Mouse (Mus musculus) kidney, embryonic 16.5 days (tissue): ENCODE measurements around the gene Cmtm4. TPM values are rescaled to one million over a fixed set of nuclear protein-coding genes. Genes with fewer than 3 reads are reported as not detected.

Source experiments
- ATAC-seq: fragments of 200-750 bp; cut with Nextera tagmentation; 2 replicates; pipeline ENCODE4 v1.8.0; 2017; ENCODE audit warnings: moderate TSS enrichment; ENCODE audit not compliant: low FRiP score, low TSS enrichment
- H3K27ac ChIP-seq: fragments of 300-500 bp; sonication (generic); 2 replicates; pipeline ENCODE4 v1.5.1; 2014; ENCODE audit warnings: low read length
- H3K27me3 ChIP-seq: fragments of 300-500 bp; sonication (generic); 2 replicates; pipeline ENCODE4 v1.6.1; 2014; ENCODE audit warnings: low read length, control low read depth, mixed read lengths; ENCODE audit not compliant: insufficient read depth
- H3K36me3 ChIP-seq: fragments of 300-500 bp; sonication (generic); 2 replicates; pipeline ENCODE4 v1.6.1; 2014; ENCODE audit warnings: low read length, control low read depth, mixed read lengths; ENCODE audit not compliant: insufficient read depth
- H3K4me1 ChIP-seq: fragments of 300-500 bp; sonication (generic); 2 replicates; pipeline ENCODE4 v1.6.1; 2014; ENCODE audit warnings: low read length, control low read depth, mixed read lengths; ENCODE audit not compliant: insufficient read depth
- H3K4me2 ChIP-seq: fragments of 300-500 bp; sonication (generic); replicated peaks from 2 replicates; pipeline ENCODE4 v1.6.1; 2014; ENCODE audit warnings: low read depth, low read length
- H3K4me3 ChIP-seq: fragments of 300-500 bp; sonication (generic); 2 replicates; pipeline ENCODE4 v1.5.1; 2014; ENCODE audit warnings: mild to moderate bottlenecking, low read length
- H3K9ac ChIP-seq: fragments of 300-500 bp; sonication (generic); replicated peaks from 2 replicates; pipeline ENCODE4 v1.6.1; 2014; ENCODE audit warnings: low read length
- H3K9me3 ChIP-seq: fragments of 300-500 bp; sonication (generic); 2 replicates; pipeline ENCODE4 v1.6.1; 2016; ENCODE audit warnings: low read length, control low read depth
- whole genome bisulfite sequencing: fragments of 180-500 bp; shearing (Covaris S2); extraction: QIAGEN DNeasy Blood & Tissue Kit; methylation state at CpG from one replicate; pipeline ENCODE4 v1.1.7; 2014; 5-methylcytosine and 5-hydroxymethylcytosine counted together
- polyA plus RNA-seq: library from polyadenylated mRNA; unstranded; fragments of >200 nt; fragmentation: Nextera tagmentation; extraction: Ambion mirVana; gene quantifications from 2 replicates; pipeline ENCODE4 v1.2.1, GENCODE M21; 2015

Cmtm4 gene
- polyA plus RNA-seq, 1 experiment from 2014 or later, result 3.6 TPM

- 0% methylated on average over 48 of the region's 82 CpGs for WGBS
Measured at GRCm38 (mm10) chr8:104394801-104395702, 555 bp downstream of the Cmtm4 start.

GRCm38 (mm10) chr8:104393767-104394166 is 1.8 kb downstream of the Cmtm4 start:
- peak overlapping the region; percentile 21; the same call in 1 of the 2 replicates for H3K27ac ChIP-seq
- 68% methylated on average over 6 of the region's 6 CpGs for WGBS
- peak overlapping the region; percentile 88 for H3K4me3 ChIP-seq
- H3K27me3 ChIP-seq, result no peaks in the 10 kb centered on the region
- H3K9ac ChIP-seq, result peak overlapping the region; percentile 89
- peaks cover 21% of the 10 kb centered on the region for H3K4me1 ChIP-seq
- H3K9me3 ChIP-seq, result peaks cover 5% of the 10 kb centered on the region; the same call in 1 of the 2 replicates
- no peak for ATAC-seq
- H3K36me3 ChIP-seq, result no peaks in the 10 kb centered on the region
- peak overlapping the region; percentile 91 for H3K4me2 ChIP-seq

More at GRCm38 (mm10) chr8:104394801-104395702, 555 bp downstream of the Cmtm4 start:
- Histone ChIP-seq H3K27me3 (no peaks in the 10 kb centered on the region), H3K4me1 (peaks cover 21% of the 10 kb centered on the region), H3K36me3 (no peaks in the 10 kb centered on the region), H3K27ac (peak overlapping the region; percentile 81), H3K4me2 (peak overlapping the region; percentile 91), H3K9ac (peak overlapping the region; percentile 89), H3K9me3 (peaks cover 5% of the 10 kb centered on the region; the same call in 1 of the 2 replicates), H3K4me3 (peak overlapping the region; percentile 88)
- peak; percentile 80 for ATAC-seq

GRCm38 (mm10) chr8:104393139-104393538 is 2.5 kb downstream of the Cmtm4 start:
- Histone ChIP-seq H3K4me1 (peaks cover 22% of the 10 kb centered on the region), H3K27ac (no peak overlapping the region), H3K9me3 (peaks cover 4% of the 10 kb centered on the region; the same call in 1 of the 2 replicates), H3K27me3 (no peaks in the 10 kb centered on the region), H3K4me2 (peak overlapping the region; percentile 91; the same call in 1 of the 2 replicates), H3K36me3 (no peaks in the 10 kb centered on the region), H3K4me3 (no peak overlapping the region), H3K9ac (no peak overlapping the region)
- WGBS, result 89% methylated on average over 7 of the region's 7 CpGs
- ATAC-seq, result no peak

- Histone ChIP-seq H3K27ac (no peak overlapping the region), H3K9ac (no peak overlapping the region), H3K27me3 (no peaks in the 10 kb centered on the region), H3K4me2 (no peak overlapping the region), H3K4me3 (no peak overlapping the region), H3K36me3 (no peaks in the 10 kb centered on the region), H3K4me1 (peaks cover 42% of the 10 kb centered on the region), H3K9me3 (no peaks in the 10 kb centered on the region)
- 83% methylated on average over 8 of the region's 8 CpGs for WGBS
- ATAC-seq, result no peak
Measured at GRCm38 (mm10) chr8:104390245-104390644, 5.4 kb downstream of the Cmtm4 start.

GRCm38 (mm10) chr8:104387980-104388379 is 7.6 kb downstream of the Cmtm4 start:
- Histone ChIP-seq H3K27me3 (no peaks in the 10 kb centered on the region), H3K9ac (no peak overlapping the region), H3K4me3 (no peak overlapping the region), H3K9me3 (no peaks in the 10 kb centered on the region), H3K27ac (no peak overlapping the region), H3K4me2 (no peak overlapping the region), H3K36me3 (no peaks in the 10 kb centered on the region), H3K4me1 (peaks cover 40% of the 10 kb centered on the region)
- 67% methylated on average over 2 of the region's 2 CpGs for WGBS
- peak; percentile 65; the same call in 1 of the 2 replicates for ATAC-seq

GRCm38 (mm10) chr8:104387501-104387900 is 8.1 kb downstream of the Cmtm4 start:
- Histone ChIP-seq H3K9me3 (no peaks in the 10 kb centered on the region), H3K9ac (no peak overlapping the region), H3K27ac (0 out of 2 replicates have a peak overlapping the region, but pooled peaks have one; percentile 29), H3K4me2 (no peak overlapping the region), H3K36me3 (no peaks in the 10 kb centered on the region), H3K4me1 (peaks cover 45% of the 10 kb centered on the region), H3K27me3 (no peaks in the 10 kb centered on the region), H3K4me3 (no peak overlapping the region)
- WGBS, result 55% methylated on average over 7 of the region's 7 CpGs
- ATAC-seq, result no peak

- H3K27ac ChIP-seq, result no peak overlapping the region
- no peak for ATAC-seq
- 26% methylated on average over 4 of the region's 4 CpGs for WGBS
- no peak overlapping the region for H3K4me2 ChIP-seq
- H3K27me3 ChIP-seq, result no peaks in the 10 kb centered on the region
- H3K36me3 ChIP-seq, result no peaks in the 10 kb centered on the region
- no peak overlapping the region for H3K4me3 ChIP-seq
- H3K4me1 ChIP-seq, result peaks cover 50% of the 10 kb centered on the region
- H3K9me3 ChIP-seq, result no peaks in the 10 kb centered on the region
- H3K9ac ChIP-seq, result no peak overlapping the region
Measured at GRCm38 (mm10) chr8:104386693-104387092, 8.9 kb downstream of the Cmtm4 start.

- Histone ChIP-seq H3K4me3 (no peak overlapping the region), H3K9ac (0 out of 2 replicates have a peak overlapping the region, but pooled peaks have one; percentile 26), H3K4me1 (peaks cover 54% of the 10 kb centered on the region), H3K9me3 (no peaks in the 10 kb centered on the region), H3K36me3 (no peaks in the 10 kb centered on the region), H3K27ac (peak overlapping the region; percentile 60), H3K4me2 (no peak overlapping the region), H3K27me3 (no peaks in the 10 kb centered on the region)
- 52% methylated on average over 3 of the region's 3 CpGs for WGBS
- peak; percentile 81 for ATAC-seq
Measured at GRCm38 (mm10) chr8:104383977-104384376, 11.6 kb downstream of the Cmtm4 start.

GRCm38 (mm10) chr8:104383296-104383695 is 12.3 kb downstream of the Cmtm4 start:
- ATAC-seq, result no peak
- Histone ChIP-seq H3K27me3 (no peaks in the 10 kb centered on the region), H3K27ac (peak overlapping the region; percentile 60), H3K9ac (no peak overlapping the region), H3K36me3 (no peaks in the 10 kb centered on the region), H3K4me2 (no peak overlapping the region), H3K4me3 (no peak overlapping the region), H3K4me1 (peaks cover 54% of the 10 kb centered on the region), H3K9me3 (no peaks in the 10 kb centered on the region)
- 66% methylated on average over 2 of the region's 2 CpGs for WGBS

- Histone ChIP-seq H3K36me3 (no peaks in the 10 kb centered on the region), H3K9ac (no peak overlapping the region), H3K9me3 (no peaks in the 10 kb centered on the region), H3K4me3 (no peak overlapping the region), H3K4me2 (no peak overlapping the region), H3K4me1 (peaks cover 43% of the 10 kb centered on the region), H3K27me3 (no peaks in the 10 kb centered on the region), H3K27ac (no peak overlapping the region)
- no peak for ATAC-seq
- WGBS, result 84% methylated on average over 5 of the region's 5 CpGs
Measured at GRCm38 (mm10) chr8:104380961-104381411, 14.6 kb downstream of the Cmtm4 start.
